Mouse (Mus musculus) lung, adult 10 weeks (tissue): ENCODE results near the gene Bgn. TPM values are rescaled to one million over a fixed set of nuclear protein-coding genes. Genes with fewer than 3 reads are reported as not detected.

ENCODE experiments used
- polyA plus RNA-seq: library from polyadenylated mRNA; stranded (reverse); fragments of 350-450 nt; fragmentation: Illumina TruSeq; extraction: RNeasy Lipid Tissue Mini Kit (QIAGEN cat#74804); gene quantifications from one replicate; pipeline ENCODE4 v1.2.3, GENCODE M21; 2014; ENCODE audit warnings: low read depth, low replicate concordance; ENCODE audit not compliant: insufficient read depth

The Bgn gene
- polyA plus RNA-seq, result 361 TPM

GRCm38 (mm10) chrX:73483484-73483810 lies at the start of gene Bgn:
Bgn (plus strand) TSS chrX:73483602.

GRCm38 (mm10) chrX:73435252-73435651 lies 48.1 kb upstream of the Bgn start, which contains the start of gene Trex2:
Trex2 (minus strand) TSS chrX:73435344.

GRCm38 (mm10) chrX:73458877-73459392 lies 24.5 kb upstream of the Bgn start, which contains the start of gene Haus7:
Haus7 (minus strand) TSS chrX:73459044.

Other genes starting within 250 kb of the Bgn start
- gene Xlr4c, start 240.5 kb upstream of the Bgn start, polyA plus RNA-seq, result 1.5 TPM
- gene Xlr3c, start 218.2 kb upstream of the Bgn start, polyA plus RNA-seq, result not detected
- not detected for gene Xlr5a, start 190.6 kb upstream of the Bgn start, polyA plus RNA-seq
- not detected for gene Xlr5c, start 190.6 kb upstream of the Bgn start, polyA plus RNA-seq
- not detected for gene Gm45015, start 146.8 kb upstream of the Bgn start, polyA plus RNA-seq
- gene Zfp275, start 141.0 kb upstream of the Bgn start, polyA plus RNA-seq, result 4.8 TPM
- gene Gm18336, start 84.9 kb upstream of the Bgn start, polyA plus RNA-seq, result not detected
- gene Zfp92, start 72.5 kb upstream of the Bgn start, polyA plus RNA-seq, result not detected
- 0.49 TPM for gene Trex2, start 48.3 kb upstream of the Bgn start, polyA plus RNA-seq
- gene Haus7, start 24.6 kb upstream of the Bgn start, polyA plus RNA-seq, result 17.1 TPM
- not detected for gene Atp2b3, start 19.5 kb downstream of the Bgn start, polyA plus RNA-seq
- 0.51 TPM for gene Dusp9, start 155.8 kb downstream of the Bgn start, polyA plus RNA-seq
- gene Pnck, start 176.5 kb downstream of the Bgn start, polyA plus RNA-seq, result 4.1 TPM
- 19.4 TPM for gene Slc6a8, start 189.5 kb downstream of the Bgn start, polyA plus RNA-seq
- 172 TPM for gene Bcap31, start 232.6 kb downstream of the Bgn start, polyA plus RNA-seq
- 14.5 TPM for gene Abcd1, start 233.0 kb downstream of the Bgn start, polyA plus RNA-seq